Mouse (Mus musculus): ENCODE measurements around the gene Dst. TPM values are rescaled to one million over a fixed set of nuclear protein-coding genes. Genes with fewer than 3 reads are reported as not detected.

Gene Dst
- polyA plus RNA-seq, 1 experiment from 2014 or later, result 23.5 TPM

DNA sequence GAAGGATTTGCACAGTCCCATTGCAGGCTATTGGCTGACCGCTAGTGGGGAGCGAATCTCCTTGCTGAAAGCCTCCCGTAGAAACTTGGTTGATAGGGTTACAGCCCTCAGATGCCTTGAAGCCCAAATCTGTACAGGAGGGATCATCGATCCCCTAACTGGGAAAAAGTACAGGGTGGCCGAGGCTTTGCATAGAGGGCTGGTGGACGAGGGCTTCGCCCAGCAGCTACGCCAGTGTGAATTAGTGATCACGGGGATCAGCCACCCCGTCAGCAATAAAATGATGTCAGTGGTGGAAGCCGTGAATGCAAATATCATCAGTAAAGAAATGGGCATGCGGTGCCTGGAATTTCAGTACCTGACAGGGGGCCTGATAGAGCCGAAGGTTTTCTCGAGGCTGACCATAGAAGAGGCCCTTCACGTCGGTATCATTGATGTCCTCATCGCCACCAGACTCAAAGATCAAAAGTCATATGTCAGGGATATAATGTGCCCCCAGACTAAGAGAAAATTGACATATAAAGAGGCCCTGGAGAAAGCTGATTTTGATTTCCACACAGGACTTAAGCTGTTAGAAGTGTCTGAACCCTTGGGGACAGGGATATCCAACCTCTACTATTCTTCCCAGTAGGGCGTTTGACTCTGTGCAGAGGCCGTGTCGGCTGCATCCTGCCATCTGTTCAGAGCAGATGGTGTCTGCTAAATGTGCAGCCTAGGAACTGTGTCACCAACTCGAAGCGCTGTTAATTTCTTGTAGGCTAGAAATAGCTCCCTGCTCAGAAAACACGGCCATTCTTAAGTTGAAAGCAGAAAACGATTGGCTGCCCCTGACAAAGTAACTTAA, 274.6 kb downstream of the Dst start:
- no peak overlapping the region for H3K4me2 ChIP-seq (replicated peaks)
- no peak overlapping the region for H3K27ac ChIP-seq
- H3K9ac ChIP-seq, result no peak overlapping the region
- WGBS, result 83% methylated on average over 24 of the region's 24 CpGs
- H3K27me3 ChIP-seq, result no peaks in the 10 kb centered on the region
- no peaks in the 10 kb centered on the region for H3K9me3 ChIP-seq
- ATAC-seq (ENCODE audit: low FRiP score, low read depth), result no peak
- no peak overlapping the region for H3K4me3 ChIP-seq
- H3K4me1 ChIP-seq, result no peaks in the 10 kb centered on the region
- H3K36me3 ChIP-seq, result peaks cover 53% of the 10 kb centered on the region

DNA sequence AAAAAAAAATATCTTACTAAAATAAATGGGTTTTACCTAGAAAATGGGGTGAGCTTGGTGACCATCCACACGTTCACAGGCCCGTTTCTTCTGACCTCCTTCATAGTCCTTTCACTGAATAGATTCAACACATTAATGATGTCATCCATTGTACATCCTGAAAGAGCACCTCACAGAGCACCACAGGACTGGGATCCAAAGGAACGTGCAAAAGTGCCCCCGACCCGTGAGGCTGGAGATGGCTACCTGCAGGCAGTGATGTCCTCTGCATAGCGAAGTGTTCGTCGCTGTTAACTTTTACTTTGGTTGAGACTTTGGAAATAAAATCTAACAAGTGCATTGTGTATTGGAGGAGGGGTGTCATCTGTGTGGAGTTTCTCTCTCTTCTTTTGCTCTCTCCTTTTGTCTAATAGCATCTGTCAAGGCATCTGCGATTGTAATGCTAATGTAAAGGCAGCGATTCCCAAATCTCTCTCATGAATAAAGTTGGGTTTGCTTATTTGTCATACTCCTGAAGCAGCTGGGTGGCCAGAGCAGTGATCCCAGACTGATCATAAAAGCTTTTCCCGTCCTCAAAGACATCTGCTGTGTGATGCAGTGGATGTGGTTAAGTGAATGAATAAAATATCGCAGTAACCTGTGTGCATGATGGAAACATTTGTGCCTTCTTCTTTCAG, 275.4 kb downstream of the Dst start:
- Histone ChIP-seq H3K9ac (no peak overlapping the region), H3K27ac (no peak overlapping the region), H3K36me3 (peaks cover 51% of the 10 kb centered on the region), H3K9me3 (no peaks in the 10 kb centered on the region), H3K4me3 (no peak overlapping the region), H3K4me2 (replicated peaks) (no peak overlapping the region), H3K4me1 (no peaks in the 10 kb centered on the region), H3K27me3 (no peaks in the 10 kb centered on the region)
- no peak for ATAC-seq (ENCODE audit: low FRiP score, low read depth)
- 87% methylated on average over 12 of the region's 12 CpGs for WGBS

DNA sequence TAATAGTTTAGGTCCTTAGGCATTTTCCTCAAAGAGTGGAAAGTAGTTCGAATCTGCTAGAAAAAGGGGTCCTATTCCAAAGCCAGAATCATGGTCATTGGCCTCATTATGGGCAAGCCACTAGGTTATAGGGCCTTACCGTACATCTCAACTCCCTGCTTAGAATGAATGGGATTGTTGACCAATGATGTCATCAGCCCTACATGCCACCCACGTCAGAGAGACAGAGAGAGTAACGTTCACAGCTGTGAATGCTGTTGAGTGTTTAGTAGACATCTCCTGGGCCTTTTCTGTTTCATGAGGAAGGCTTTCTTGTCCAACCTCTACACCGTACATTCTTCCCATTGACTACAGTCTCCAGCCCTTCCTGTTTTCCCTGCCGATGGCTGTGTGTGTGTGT, 276.2 kb downstream of the Dst start:
- no peaks in the 10 kb centered on the region for H3K27me3 ChIP-seq
- H3K27ac ChIP-seq, result no peak overlapping the region
- H3K4me3 ChIP-seq, result no peak overlapping the region
- no peak for ATAC-seq (ENCODE audit: low FRiP score, low read depth)
- H3K4me2 ChIP-seq (replicated peaks), result no peak overlapping the region
- no peaks in the 10 kb centered on the region for H3K9me3 ChIP-seq
- H3K4me1 ChIP-seq, result no peaks in the 10 kb centered on the region
- H3K36me3 ChIP-seq, result peaks cover 50% of the 10 kb centered on the region
- 54% methylated on average over 6 of the region's 6 CpGs for WGBS
- no peak overlapping the region for H3K9ac ChIP-seq

DNA sequence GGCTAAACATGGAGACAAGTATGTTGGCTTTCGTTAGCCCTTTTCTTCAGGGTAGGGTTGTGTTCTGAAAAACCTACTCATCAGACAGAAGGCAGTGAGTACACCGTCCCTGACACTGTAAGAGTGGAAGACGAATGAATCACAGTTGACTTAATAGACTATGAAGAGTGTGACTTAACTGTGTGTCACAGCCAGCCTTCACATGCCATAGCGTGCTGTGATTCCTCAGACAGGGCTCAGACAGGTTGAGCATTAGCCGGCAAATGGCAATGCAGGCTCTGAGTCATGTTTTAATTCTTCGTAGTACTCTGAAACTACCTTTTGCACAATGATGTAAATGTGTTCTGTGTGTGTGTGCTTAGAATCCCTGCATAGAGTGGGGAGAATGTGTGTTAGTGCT, 278.0 kb downstream of the Dst start:
- ATAC-seq (ENCODE audit: low FRiP score, low read depth), result no peak
- Histone ChIP-seq H3K36me3 (peaks cover 52% of the 10 kb centered on the region), H3K9me3 (no peaks in the 10 kb centered on the region), H3K4me1 (no peaks in the 10 kb centered on the region), H3K27ac (no peak overlapping the region), H3K9ac (no peak overlapping the region), H3K27me3 (no peaks in the 10 kb centered on the region), H3K4me3 (no peak overlapping the region), H3K4me2 (replicated peaks) (no peak overlapping the region)
- 89% methylated on average over 6 of the region's 6 CpGs for WGBS

DNA sequence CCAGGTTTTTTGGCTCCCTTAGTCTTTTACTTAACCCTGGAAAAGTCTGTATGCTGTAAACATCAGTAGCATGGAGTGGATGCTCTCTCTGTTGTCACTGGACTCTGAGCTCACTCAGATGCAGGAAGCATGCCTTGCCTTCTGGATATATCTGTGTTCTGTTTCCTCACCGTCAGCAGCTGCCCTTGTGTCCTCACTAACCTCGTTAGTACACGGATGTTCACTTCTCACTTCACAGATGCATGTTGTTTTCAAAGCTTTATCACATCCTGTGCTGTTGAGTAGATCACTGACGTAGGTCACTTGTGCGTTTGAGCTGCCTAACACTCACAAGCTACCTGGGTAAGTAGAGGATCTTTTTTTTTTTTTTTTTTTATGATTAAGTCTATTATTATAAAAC, 279.5 kb downstream of the Dst start:
- 46% methylated on average over 5 of the region's 5 CpGs for WGBS
- Histone ChIP-seq H3K4me3 (no peak overlapping the region), H3K9me3 (no peaks in the 10 kb centered on the region), H3K36me3 (peaks cover 52% of the 10 kb centered on the region), H3K9ac (no peak overlapping the region), H3K27me3 (no peaks in the 10 kb centered on the region), H3K4me2 (replicated peaks) (no peak overlapping the region), H3K27ac (no peak overlapping the region), H3K4me1 (no peaks in the 10 kb centered on the region)
- no peak for ATAC-seq (ENCODE audit: low FRiP score, low read depth)

DNA sequence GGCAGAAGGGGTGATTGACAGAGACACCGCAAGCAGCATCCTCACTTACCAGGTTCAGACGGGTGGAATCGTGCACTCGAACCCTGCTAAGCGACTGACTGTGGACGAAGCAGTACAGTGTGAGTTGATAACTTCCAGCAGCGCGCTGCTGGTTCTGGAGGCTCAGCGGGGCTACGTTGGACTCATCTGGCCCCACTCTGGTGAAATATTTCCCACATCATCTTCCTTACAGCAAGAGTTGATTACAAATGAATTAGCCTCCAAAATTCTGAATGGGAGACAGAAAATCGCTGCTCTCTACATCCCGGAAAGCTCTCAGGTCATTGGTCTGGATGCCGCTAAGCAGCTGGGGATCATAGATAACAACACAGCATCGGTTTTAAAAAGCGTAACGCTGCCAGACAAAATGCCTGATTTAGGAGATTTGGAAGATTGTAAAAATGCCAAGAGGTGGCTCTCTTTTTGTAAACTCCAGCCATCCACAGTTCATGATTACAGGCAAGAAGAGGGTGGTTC, 280.8 kb downstream of the Dst start:
- peaks cover 61% of the 10 kb centered on the region for H3K36me3 ChIP-seq

DNA sequence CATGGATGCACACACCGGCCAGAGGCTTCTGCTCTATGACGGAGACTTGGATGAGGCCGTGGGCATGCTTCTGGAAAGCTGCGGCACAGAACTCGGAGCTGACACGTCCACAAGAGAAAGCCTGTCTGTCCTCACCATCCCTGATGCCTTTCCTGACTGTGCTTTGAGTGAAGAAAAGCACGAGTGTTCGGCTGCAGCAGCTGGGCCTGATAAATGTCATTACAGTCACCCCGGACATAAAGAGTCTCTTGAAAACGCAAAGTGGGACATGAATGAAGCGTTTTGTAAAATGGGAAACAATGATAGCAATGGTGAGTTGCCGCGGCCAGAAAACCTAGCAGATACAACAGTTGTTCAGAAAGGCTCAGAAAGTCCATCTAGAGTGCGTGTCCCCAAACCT, 281.3 kb downstream of the Dst start:
- H3K36me3 ChIP-seq, result peaks cover 63% of the 10 kb centered on the region
- H3K9me3 ChIP-seq, result no peaks in the 10 kb centered on the region
- H3K4me1 ChIP-seq, result no peaks in the 10 kb centered on the region
- H3K27ac ChIP-seq, result no peak overlapping the region
- no peak overlapping the region for H3K9ac ChIP-seq
- no peak for ATAC-seq (ENCODE audit: low FRiP score, low read depth)
- no peak overlapping the region for H3K4me3 ChIP-seq
- 88% methylated on average over 14 of the region's 14 CpGs for WGBS
- H3K27me3 ChIP-seq, result no peaks in the 10 kb centered on the region
- no peak overlapping the region for H3K4me2 ChIP-seq (replicated peaks)

More for the DNA sequence above, 280.8 kb downstream of the Dst start:
- Histone ChIP-seq H3K27me3 (no peaks in the 10 kb centered on the region), H3K9ac (no peak overlapping the region), H3K9me3 (no peaks in the 10 kb centered on the region), H3K4me3 (no peak overlapping the region), H3K4me2 (replicated peaks) (no peak overlapping the region), H3K27ac (no peak overlapping the region), H3K4me1 (no peaks in the 10 kb centered on the region)
- WGBS, result 89% methylated on average over 16 of the region's 16 CpGs
- ATAC-seq (ENCODE audit: low FRiP score, low read depth), result no peak

DNA sequence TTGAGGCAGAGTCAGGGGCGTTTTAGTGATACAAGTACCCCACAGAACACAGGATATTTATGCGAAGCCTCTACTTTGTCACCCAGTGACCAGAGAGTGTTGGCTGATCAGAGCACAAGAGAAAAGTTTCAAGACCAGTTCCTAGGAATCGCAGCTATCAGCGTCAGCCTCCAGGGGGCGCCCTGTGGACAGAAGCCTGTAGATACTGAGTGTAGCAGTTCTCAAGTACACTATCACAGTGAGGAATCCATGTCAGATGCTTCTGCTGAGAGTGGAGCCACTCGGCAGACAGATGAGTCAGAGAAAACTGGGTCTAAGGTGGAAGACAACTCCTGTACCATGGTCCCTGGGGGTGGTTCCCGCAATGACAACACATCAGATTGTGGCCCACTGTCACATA, 281.9 kb downstream of the Dst start:
- Histone ChIP-seq H3K36me3 (peaks cover 63% of the 10 kb centered on the region), H3K27ac (no peak overlapping the region), H3K27me3 (no peaks in the 10 kb centered on the region), H3K9ac (no peak overlapping the region), H3K4me1 (no peaks in the 10 kb centered on the region), H3K4me3 (no peak overlapping the region), H3K9me3 (no peaks in the 10 kb centered on the region), H3K4me2 (replicated peaks) (no peak overlapping the region)
- WGBS, result 73% methylated on average over 7 of the region's 7 CpGs
- no peak for ATAC-seq (ENCODE audit: low FRiP score, low read depth)

DNA sequence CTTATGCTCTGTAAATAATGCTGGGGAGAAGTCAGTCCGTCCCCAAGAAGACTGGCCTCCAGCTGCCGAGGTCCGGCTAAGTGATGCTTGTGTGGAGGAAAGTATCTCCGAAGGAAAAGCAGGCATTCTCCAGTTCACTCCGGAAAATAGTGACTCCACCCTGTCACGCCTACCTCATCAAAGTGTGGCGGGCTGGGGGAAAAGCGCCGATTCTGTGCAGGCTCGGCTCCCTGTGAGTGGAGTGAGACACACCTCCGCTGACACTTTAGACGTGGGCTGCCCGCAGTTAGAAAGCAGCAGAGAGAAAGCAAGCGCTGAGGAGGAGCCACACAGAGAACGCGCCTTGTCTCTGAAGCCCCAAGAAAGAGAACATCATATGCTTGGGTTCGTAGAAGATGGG, 284.1 kb downstream of the Dst start:
- Histone ChIP-seq H3K9me3 (no peaks in the 10 kb centered on the region), H3K27me3 (no peaks in the 10 kb centered on the region), H3K36me3 (peaks cover 78% of the 10 kb centered on the region), H3K4me1 (no peaks in the 10 kb centered on the region), H3K9ac (no peak overlapping the region), H3K4me3 (no peak overlapping the region), H3K4me2 (replicated peaks) (no peak overlapping the region), H3K27ac (no peak overlapping the region)
- 88% methylated on average over 17 of the region's 17 CpGs for WGBS
- ATAC-seq (ENCODE audit: low FRiP score, low read depth), result no peak

DNA sequence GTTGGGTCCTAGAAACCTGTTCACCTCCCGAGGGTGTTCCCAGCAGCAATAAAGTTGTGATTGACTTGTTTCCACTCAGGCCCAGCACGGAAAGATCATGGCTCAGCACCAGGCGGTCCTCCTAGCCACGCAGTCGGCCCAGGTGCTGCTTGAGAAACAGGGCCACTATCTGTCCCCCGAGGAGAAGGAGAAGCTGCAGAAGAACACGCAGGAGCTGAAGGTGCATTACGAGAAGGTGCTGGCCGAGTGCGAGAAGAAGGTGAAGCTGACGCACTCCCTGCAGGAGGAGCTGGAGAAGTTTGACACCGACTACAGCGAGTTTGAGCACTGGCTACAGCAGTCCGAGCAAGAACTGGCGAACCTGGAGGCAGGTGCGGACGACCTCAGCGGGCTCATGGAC, 292.8 kb downstream of the Dst start:
- no peak for ATAC-seq (ENCODE audit: low FRiP score, low read depth)
- no peak overlapping the region for H3K4me2 ChIP-seq (replicated peaks)
- peaks cover 78% of the 10 kb centered on the region for H3K36me3 ChIP-seq
- no peak overlapping the region for H3K9ac ChIP-seq
- WGBS, result 89% methylated on average over 18 of the region's 18 CpGs
- H3K27me3 ChIP-seq, result no peaks in the 10 kb centered on the region
- H3K9me3 ChIP-seq, result no peaks in the 10 kb centered on the region
- no peak overlapping the region for H3K4me3 ChIP-seq
- H3K27ac ChIP-seq, result no peak overlapping the region
- H3K4me1 ChIP-seq, result no peaks in the 10 kb centered on the region

DNA sequence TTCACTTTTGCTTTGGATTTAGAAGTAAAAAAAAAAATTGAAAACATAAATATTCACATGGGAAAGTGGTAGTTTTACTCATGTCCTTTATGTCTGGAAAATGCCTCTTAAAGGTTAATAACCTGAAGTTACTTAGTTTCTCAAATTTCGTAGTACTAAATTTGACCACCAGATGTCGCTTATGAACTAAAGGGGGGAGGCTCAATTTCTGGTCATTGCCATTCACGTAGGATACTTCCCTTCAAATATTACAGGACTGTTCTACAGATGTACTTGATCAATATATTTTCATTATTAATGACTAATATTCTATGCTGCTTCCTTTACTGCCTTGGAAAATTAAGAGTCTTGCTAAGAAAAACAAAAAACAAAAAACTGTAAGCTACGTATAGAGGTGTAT, 293.5 kb downstream of the Dst start:
- Histone ChIP-seq H3K9me3 (no peaks in the 10 kb centered on the region), H3K27me3 (no peaks in the 10 kb centered on the region), H3K4me1 (no peaks in the 10 kb centered on the region), H3K36me3 (peaks cover 78% of the 10 kb centered on the region), H3K27ac (no peak overlapping the region), H3K9ac (no peak overlapping the region), H3K4me2 (replicated peaks) (no peak overlapping the region), H3K4me3 (no peak overlapping the region)
- WGBS, result 35% methylated on average over 4 of the region's 4 CpGs
- ATAC-seq (ENCODE audit: low FRiP score, low read depth), result no peak

DNA sequence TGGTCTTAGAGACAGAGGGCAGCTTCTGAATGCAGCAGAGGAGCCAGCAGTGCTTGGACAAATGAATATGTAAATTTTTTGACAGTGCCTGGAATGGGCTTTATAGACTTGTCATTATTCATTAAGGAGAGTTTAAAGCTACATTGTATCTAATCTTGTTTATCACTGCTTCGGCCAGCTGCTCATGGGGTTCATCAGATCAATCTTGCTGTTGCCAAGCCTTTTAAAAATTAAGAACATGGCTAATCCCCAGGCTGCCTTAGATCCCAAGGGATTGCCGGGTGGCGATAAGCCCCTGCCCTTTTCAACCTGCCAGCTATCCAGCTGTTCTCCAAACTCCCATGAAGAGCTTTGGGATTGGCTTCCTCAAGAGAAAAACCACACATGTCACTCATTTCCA, 303.7 kb downstream of the Dst start:
- H3K4me3 ChIP-seq, result no peak overlapping the region
- H3K27me3 ChIP-seq, result no peaks in the 10 kb centered on the region
- H3K9me3 ChIP-seq, result no peaks in the 10 kb centered on the region
- 83% methylated on average over 3 of the region's 3 CpGs for WGBS
- H3K9ac ChIP-seq, result no peak overlapping the region
- H3K4me1 ChIP-seq, result no peaks in the 10 kb centered on the region
- ATAC-seq (ENCODE audit: low FRiP score, low read depth), result no peak; the same call in 1 of the 2 replicates
- H3K4me2 ChIP-seq (replicated peaks), result no peak overlapping the region
- peaks cover 51% of the 10 kb centered on the region for H3K36me3 ChIP-seq
- no peak overlapping the region for H3K27ac ChIP-seq

All from limb, embryonic 13.5 days (tissue).